In the genomic region with DNA sequence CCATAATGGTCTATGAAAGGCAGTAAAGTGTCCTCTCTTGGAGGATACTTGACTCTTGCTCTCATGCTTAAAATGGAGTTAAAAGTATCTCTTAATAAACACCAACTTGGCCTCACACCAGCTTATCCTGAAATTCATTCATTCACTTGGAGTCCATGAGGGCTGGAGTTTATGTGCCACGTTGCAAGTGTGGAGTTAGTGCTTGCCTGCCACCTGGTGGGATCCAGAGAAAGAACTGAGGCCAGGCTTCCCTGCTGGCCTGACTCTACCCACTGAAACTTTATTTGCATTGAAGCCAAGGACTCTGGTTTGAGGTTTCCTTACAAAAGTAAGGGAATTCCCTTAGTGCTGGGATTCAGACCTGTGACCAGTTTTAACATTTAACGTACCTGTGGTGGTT, we compare ENCODE assay signal across 9 mouse cellular contexts. TPM values are rescaled to one million over a fixed set of nuclear protein-coding genes. Genes with fewer than 3 reads are reported as not detected.
DNase-seq lines count a peak whose midpoint lies in the region; ATAC-seq lines count a peak whose summit lies in the region.
"Had no signal": no experiment of that assay in that cellular context is flagged by ENCODE, and none has a peak within 500 bp of the region (broad histone marks: within the 10 kb centered on the region; RNA-seq: fewer than 3 reads in every experiment).

No protein-coding gene starts in this region.

- no peak overlapping the region for H3K4me2 ChIP-seq in forebrain, embryonic 14.5 days (ENCODE audit: low read length)
- no peak overlapping the region for H3K4me2 ChIP-seq in forebrain, embryonic 13.5 days
- no peak overlapping the region for H3K4me2 ChIP-seq in embryonic facial prominence, embryonic 14.5 days (ENCODE audit: low read depth, low read length)
- no peak overlapping the region for H3K4me2 ChIP-seq in lung, embryonic 16.5 days (ENCODE audit: low read depth, low read length)

- 53% methylated on average over 2 of the region's 2 CpGs for whole genome bisulfite sequencing in forebrain, embryonic 14.5 days
- 50% methylated on average over 2 of the region's 2 CpGs for WGBS in forebrain, embryonic 13.5 days
- WGBS in embryonic facial prominence, embryonic 14.5 days: 50% methylated on average over 2 of the region's 2 CpGs
- 35% methylated on average over 2 of the region's 2 CpGs for WGBS in lung, embryonic 16.5 days

- ATAC-seq in forebrain, embryonic 14.5 days: no peak
- ATAC-seq in forebrain, embryonic 13.5 days: no peak
- ATAC-seq in embryonic facial prominence, embryonic 14.5 days (ENCODE audit: low read depth): no peak
- peak; percentile 52; the same call in 1 of the 2 replicates for ATAC-seq in lung, embryonic 16.5 days (ENCODE audit: low read depth)

- no peaks in the 10 kb centered on the region for H3K27me3 ChIP-seq in forebrain, embryonic 14.5 days (replicated peaks; ENCODE audit: control insufficient read depth, insufficient read depth, low read length)
- H3K27me3 ChIP-seq in forebrain, embryonic 13.5 days: no peaks in the 10 kb centered on the region
- no peaks in the 10 kb centered on the region for H3K27me3 ChIP-seq in embryonic facial prominence, embryonic 14.5 days (replicated peaks; ENCODE audit: control insufficient read depth, insufficient read depth, low read length)
- no peaks in the 10 kb centered on the region for H3K27me3 ChIP-seq in lung, embryonic 16.5 days (ENCODE audit: control insufficient read depth, insufficient read depth, low read depth, low read length)

- H3K36me3 ChIP-seq in forebrain, embryonic 14.5 days (ENCODE audit: control insufficient read depth, insufficient read depth, low read length): no peaks in the 10 kb centered on the region
- no peaks in the 10 kb centered on the region for H3K36me3 ChIP-seq in forebrain, embryonic 13.5 days (ENCODE audit: poor library complexity, severe bottlenecking)
- no peaks in the 10 kb centered on the region for H3K36me3 ChIP-seq in embryonic facial prominence, embryonic 14.5 days (ENCODE audit: control insufficient read depth, insufficient read depth, low read length)
- no peaks in the 10 kb centered on the region for H3K36me3 ChIP-seq in lung, embryonic 16.5 days (ENCODE audit: control insufficient read depth, insufficient read depth, low read length)

- H3K4me3 ChIP-seq in forebrain, embryonic 14.5 days (ENCODE audit: low read depth, low read length): no peak overlapping the region
- no peak overlapping the region for H3K4me3 ChIP-seq in forebrain, embryonic 13.5 days
- no peak overlapping the region for H3K4me3 ChIP-seq in embryonic facial prominence, embryonic 14.5 days (ENCODE audit: low read depth, low read length)
- no peak overlapping the region for H3K4me3 ChIP-seq in lung, embryonic 16.5 days (ENCODE audit: low read length)

- no peaks in the 10 kb centered on the region for H3K4me1 ChIP-seq in forebrain, embryonic 14.5 days (ENCODE audit: control insufficient read depth, insufficient read depth, low read length)
- H3K4me1 ChIP-seq in forebrain, embryonic 13.5 days: no peaks in the 10 kb centered on the region
- no peaks in the 10 kb centered on the region for H3K4me1 ChIP-seq in embryonic facial prominence, embryonic 14.5 days (ENCODE audit: control insufficient read depth, insufficient read depth, low read length)
- H3K4me1 ChIP-seq in lung, embryonic 16.5 days (replicated peaks; ENCODE audit: control insufficient read depth, insufficient read depth, low read length): peaks cover 29% of the 10 kb centered on the region

- H3K9me3 ChIP-seq in forebrain, embryonic 14.5 days (replicated peaks; ENCODE audit: control insufficient read depth, low read length): no peaks in the 10 kb centered on the region
- no peaks in the 10 kb centered on the region for H3K9me3 ChIP-seq in forebrain, embryonic 13.5 days (replicated peaks)
- no peaks in the 10 kb centered on the region for H3K9me3 ChIP-seq in embryonic facial prominence, embryonic 14.5 days (ENCODE audit: control insufficient read depth, low read length)
- no peaks in the 10 kb centered on the region for H3K9me3 ChIP-seq in lung, embryonic 16.5 days (ENCODE audit: control insufficient read depth, low read length)

- no peak overlapping the region for H3K27ac ChIP-seq in forebrain, embryonic 14.5 days (ENCODE audit: low read depth, low read length)
- no peak overlapping the region for H3K27ac ChIP-seq in forebrain, embryonic 13.5 days
- no peak overlapping the region for H3K27ac ChIP-seq in embryonic facial prominence, embryonic 14.5 days (replicated peaks; ENCODE audit: low read depth, low read length)
- H3K27ac ChIP-seq in lung, embryonic 16.5 days (ENCODE audit: low read length): no peak overlapping the region

- H3K9ac ChIP-seq in forebrain, embryonic 14.5 days (ENCODE audit: low read length): no peak overlapping the region
- no peak overlapping the region for H3K9ac ChIP-seq in forebrain, embryonic 13.5 days
- no peak overlapping the region for H3K9ac ChIP-seq in embryonic facial prominence, embryonic 14.5 days (ENCODE audit: low read depth, low read length)
- H3K9ac ChIP-seq in lung, embryonic 16.5 days (ENCODE audit: low read length): no peak overlapping the region

- DNase-seq in forebrain, embryonic 14.5 days (ENCODE audit: low spot score): peak; percentile 31
- DNase-seq in right cerebral cortex, postnatal 10 days (ENCODE audit: low spot score in 2 of 2): peak; percentile 37 to 58
- no peak for DNase-seq in right cerebral cortex, postnatal 36 days (ENCODE audit: low spot score in 2 of 2)
- peak; percentile 81 for DNase-seq in embryonic facial prominence, embryonic 14.5 days (ENCODE audit: low spot score)
- DNase-seq in natural killer cell, adult 2 months (ENCODE audit: low spot score in 2 of 2): no peak
- no peak for DNase-seq in cerebellum, adult 11 months

RNA-seq across cellular contexts. Expression of a gene that starts 6.2 kb away (rescaled TPM):
- not detected in 2 replicates for polyA plus RNA-seq in forebrain, embryonic 14.5 days (2014; fragmentation: Nextera tagmentation; extraction: Ambion mirVana)
- polyA plus RNA-seq in forebrain, embryonic 13.5 days (2015; fragmentation: Nextera tagmentation; extraction: Ambion mirVana): not detected in 2 replicates
- not detected in 2 replicates for polyA plus RNA-seq in embryonic facial prominence, embryonic 14.5 days (2014; fragmentation: Nextera tagmentation; extraction: Ambion mirVana)
- polyA plus RNA-seq in lung, embryonic 16.5 days (2015; fragmentation: Nextera tagmentation; extraction: Ambion mirVana): not detected in 2 replicates
- polyA plus RNA-seq: liver, embryonic 16.5 days had no signal

RNA-seq across cellular contexts. Expression of a gene that starts 36.0 kb away (rescaled TPM):
- polyA plus RNA-seq in forebrain, embryonic 14.5 days (2014; fragmentation: Nextera tagmentation; extraction: Ambion mirVana): 498 and 501 TPM in 2 replicates
- polyA plus RNA-seq in forebrain, embryonic 13.5 days (2015; fragmentation: Nextera tagmentation; extraction: Ambion mirVana): 367 and 422 TPM in 2 replicates
- polyA plus RNA-seq in embryonic facial prominence, embryonic 14.5 days (2014; fragmentation: Nextera tagmentation; extraction: Ambion mirVana): 233 and 318 TPM in 2 replicates
- polyA plus RNA-seq in lung, embryonic 16.5 days (2015; fragmentation: Nextera tagmentation; extraction: Ambion mirVana): 208 and 222 TPM in 2 replicates

RNA-seq across cellular contexts. Expression of a gene that starts 49.0 kb away (rescaled TPM):
- 9.8 and 9.9 TPM in 2 replicates for polyA plus RNA-seq in forebrain, embryonic 14.5 days (2014; fragmentation: Nextera tagmentation; extraction: Ambion mirVana)
- 7.1 and 8.5 TPM in 2 replicates for polyA plus RNA-seq in forebrain, embryonic 13.5 days (2015; fragmentation: Nextera tagmentation; extraction: Ambion mirVana)
- polyA plus RNA-seq in embryonic facial prominence, embryonic 14.5 days (2014; fragmentation: Nextera tagmentation; extraction: Ambion mirVana): 8.8 and 9.2 TPM in 2 replicates
- 5.8 and 8.2 TPM in 2 replicates for polyA plus RNA-seq in lung, embryonic 16.5 days (2015; fragmentation: Nextera tagmentation; extraction: Ambion mirVana)

Comparison
In these comparisons a context has a peak if more than half of its experiments do, and no peak if none do; other contexts are left out.
1. DNase-seq: peak in forebrain, embryonic 14.5 days (single experiment), right cerebral cortex, postnatal 10 days (2 of 2) and embryonic facial prominence, embryonic 14.5 days (single experiment); none in right cerebral cortex, postnatal 36 days (0 of 2), natural killer cell, adult 2 months (0 of 2) and cerebellum, adult 11 months (single experiment).